Mouse (Mus musculus) c-Kit-positive CD71-positive TER-119-negative erythroid progenitor cells, embryonic 14.5 days (primary cell): Measurements from ENCODE around the gene Gria1.

ENCODE experiments used
- DNase-seq: peaks from one replicate; pipeline ENCODE4 v3.0.0-alpha.2; 2013; ENCODE audit warnings: low read depth

Gria1 gene

GRCm38 (mm10) chr11:57298263-57298662 lies 287.1 kb downstream of the Gria1 start:
- DNase-seq, result no peak

- no peak for DNase-seq
Measured at GRCm38 (mm10) chr11:57298665-57299064, 287.5 kb downstream of the Gria1 start.

- DNase-seq, result no peak
Measured at GRCm38 (mm10) chr11:57303602-57304001, 292.4 kb downstream of the Gria1 start.

- DNase-seq, result no peak
Measured at GRCm38 (mm10) chr11:57306116-57306515, 294.9 kb downstream of the Gria1 start.

GRCm38 (mm10) chr11:57306892-57307291 lies 295.7 kb downstream of the Gria1 start:
- DNase-seq, result no peak

- no peak for DNase-seq
Measured at GRCm38 (mm10) chr11:57317063-57317462, 305.9 kb downstream of the Gria1 start.

- no peak for DNase-seq
Measured at GRCm38 (mm10) chr11:57317478-57317877, 306.3 kb downstream of the Gria1 start.

GRCm38 (mm10) chr11:57319374-57319773 lies 308.2 kb downstream of the Gria1 start:
- no peak for DNase-seq

GRCm38 (mm10) chr11:57324099-57324498 lies 312.9 kb downstream of the Gria1 start:
- DNase-seq, result no peak
